25 mouse cellular contexts compared by ENCODE assay signal in the genomic region with DNA sequence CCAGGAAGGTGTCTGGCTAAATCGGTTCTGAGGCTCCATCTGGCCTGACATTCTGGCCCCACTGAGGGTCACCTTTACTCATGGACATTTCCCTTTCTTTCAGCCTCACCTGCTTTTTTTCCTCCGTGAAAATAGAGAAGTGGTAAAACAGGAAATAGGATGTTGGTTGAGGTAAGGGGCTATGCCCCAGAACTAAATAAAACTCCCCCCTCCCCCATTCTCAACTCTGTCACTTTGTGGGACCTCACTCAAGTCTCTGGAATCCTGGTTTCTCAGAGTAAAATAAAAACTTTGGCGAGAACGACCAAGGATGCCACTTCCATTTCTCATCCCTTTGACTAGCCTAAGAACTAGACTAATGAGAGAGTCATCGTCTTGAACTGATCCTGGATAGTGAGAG. TPM values are rescaled to one million over a fixed set of nuclear protein-coding genes. Genes with fewer than 3 reads are reported as not detected.
DNase-seq lines count a peak whose midpoint lies in the region; ATAC-seq and TF ChIP-seq lines count a peak whose summit lies in the region.
"Had no signal": no experiment of that assay in that cellular context is flagged by ENCODE, and none has a peak within 500 bp of the region (broad histone marks: within the 10 kb centered on the region; RNA-seq: fewer than 3 reads in every experiment).

No protein-coding gene starts in this region.

- H3K27me3 ChIP-seq in intestine, postnatal 0 days (replicated peaks; ENCODE audit: control insufficient read depth, insufficient read depth, low read length), result no peaks in the 10 kb centered on the region
- no peaks in the 10 kb centered on the region for H3K27me3 ChIP-seq in intestine, embryonic 16.5 days (replicated peaks; ENCODE audit: control insufficient read depth, insufficient read depth, low read length)
- H3K27me3 ChIP-seq in liver, postnatal 0 days (ENCODE audit: insufficient read depth, low read length), result no peaks in the 10 kb centered on the region
- H3K27me3 ChIP-seq in midbrain, embryonic 16.5 days (ENCODE audit: control insufficient read depth, insufficient read depth, low read depth, low read length), result no peaks in the 10 kb centered on the region
- H3K27me3 ChIP-seq: embryonic facial prominence, embryonic 15.5 days; forebrain, embryonic 12.5 days; heart, embryonic 13.5 days; limb, embryonic 13.5 days; midbrain, embryonic 13.5 days had no signal

- H3K4me1 ChIP-seq in intestine, postnatal 0 days (replicated peaks; ENCODE audit: control insufficient read depth, insufficient read depth, low read length), result no peaks in the 10 kb centered on the region
- H3K4me1 ChIP-seq in intestine, embryonic 16.5 days (ENCODE audit: control insufficient read depth, insufficient read depth, low read length), result no peaks in the 10 kb centered on the region
- H3K4me1 ChIP-seq in liver, postnatal 0 days (ENCODE audit: insufficient read depth), result no peaks in the 10 kb centered on the region; the same call in 1 of the 2 replicates
- H3K4me1 ChIP-seq in midbrain, embryonic 16.5 days (ENCODE audit: control insufficient read depth, insufficient read depth, low read length), result peaks cover 3% of the 10 kb centered on the region; the same call in 1 of the 2 replicates
- H3K4me1 ChIP-seq: embryonic facial prominence, embryonic 15.5 days; forebrain, embryonic 12.5 days; midbrain, embryonic 13.5 days had no signal

- 0 out of 2 replicates have a peak overlapping the region, but pooled peaks have one; percentile 9 for H3K4me2 ChIP-seq in intestine, postnatal 0 days (replicated peaks; ENCODE audit: low read depth)
- no peak overlapping the region for H3K4me2 ChIP-seq in intestine, embryonic 16.5 days (ENCODE audit: low read depth, low read length)
- peak overlapping the region; percentile 48 for H3K4me2 ChIP-seq in liver, postnatal 0 days (ENCODE audit: low read depth, low read length)
- H3K4me2 ChIP-seq in midbrain, embryonic 16.5 days (ENCODE audit: low read length), result no peak overlapping the region
- H3K4me2 ChIP-seq: embryonic facial prominence, embryonic 15.5 days; forebrain, embryonic 12.5 days; heart, embryonic 13.5 days; limb, embryonic 13.5 days; lung, embryonic 14.5 days; midbrain, embryonic 13.5 days had no signal

- no peak overlapping the region for H3K9ac ChIP-seq in intestine, postnatal 0 days (ENCODE audit: low read depth, low read length)
- H3K9ac ChIP-seq in intestine, embryonic 16.5 days (ENCODE audit: low read depth, low read length), result no peak overlapping the region
- no peak overlapping the region for H3K9ac ChIP-seq in liver, postnatal 0 days (replicated peaks)
- H3K9ac ChIP-seq in midbrain, embryonic 16.5 days (ENCODE audit: low read depth, low read length), result no peak overlapping the region
- H3K9ac ChIP-seq: embryonic facial prominence, embryonic 15.5 days; forebrain, embryonic 12.5 days; heart, embryonic 13.5 days; limb, embryonic 13.5 days; lung, embryonic 14.5 days; midbrain, embryonic 13.5 days had no signal

- no peak overlapping the region for H3K27ac ChIP-seq in intestine, postnatal 0 days (ENCODE audit: low read depth, low read length)
- no peak overlapping the region for H3K27ac ChIP-seq in intestine, embryonic 16.5 days (ENCODE audit: low read length)
- H3K27ac ChIP-seq in liver, postnatal 0 days (ENCODE audit: low read depth), result 0 out of 2 replicates have a peak overlapping the region, but pooled peaks have one; percentile 34
- H3K27ac ChIP-seq in midbrain, embryonic 16.5 days (ENCODE audit: low read length), result no peak overlapping the region
- H3K27ac ChIP-seq: embryonic facial prominence, embryonic 15.5 days; forebrain, embryonic 12.5 days; heart, embryonic 13.5 days; hindbrain, postnatal 0 days; layer of hippocampus, adult 2 months; limb, embryonic 13.5 days; macrophage; midbrain, embryonic 13.5 days had no signal

- WGBS in intestine, postnatal 0 days, result 59% methylated on average over 5 of the region's 5 CpGs
- WGBS in intestine, embryonic 16.5 days, result 59% methylated on average over 5 of the region's 5 CpGs
- 26% methylated on average over 5 of the region's 5 CpGs for WGBS in liver, postnatal 0 days (ENCODE audit: insufficient replicate concordance)
- 68% methylated on average over 5 of the region's 5 CpGs for WGBS in midbrain, embryonic 16.5 days

- ATAC-seq in intestine, postnatal 0 days, result no peak
- no peak for ATAC-seq in intestine, embryonic 16.5 days
- no peak for ATAC-seq in liver, postnatal 0 days
- no peak for ATAC-seq in midbrain, embryonic 16.5 days
- no peak for ATAC-seq in cerebellum, adult (ENCODE audit: insufficient number of reproducible peaks, low FRiP score, low TSS enrichment)
- ATAC-seq: hindbrain, postnatal 0 days; midbrain, embryonic 13.5 days had no signal

- no peaks in the 10 kb centered on the region for H3K36me3 ChIP-seq in intestine, postnatal 0 days (ENCODE audit: control insufficient read depth, insufficient read depth)
- no peaks in the 10 kb centered on the region for H3K36me3 ChIP-seq in intestine, embryonic 16.5 days (ENCODE audit: control insufficient read depth, insufficient read depth, low read length)
- H3K36me3 ChIP-seq in liver, postnatal 0 days (replicated peaks; ENCODE audit: insufficient read depth, low read length), result no peaks in the 10 kb centered on the region
- no peaks in the 10 kb centered on the region for H3K36me3 ChIP-seq in midbrain, embryonic 16.5 days (ENCODE audit: control insufficient read depth, insufficient read depth, low read length)
- H3K36me3 ChIP-seq: embryonic facial prominence, embryonic 15.5 days; forebrain, embryonic 12.5 days; heart, embryonic 13.5 days; limb, embryonic 13.5 days; midbrain, embryonic 13.5 days had no signal

- no peak for TF ChIP-seq CTCF in intestine, postnatal 0 days (IDR thresholded peaks at IDR 0.05; ENCODE audit: low read depth)
- TF ChIP-seq CTCF in liver, postnatal 0 days (IDR thresholded peaks at IDR 0.05; ENCODE audit: low read depth), result no peak

- H3K9me3 ChIP-seq in intestine, postnatal 0 days (ENCODE audit: control insufficient read depth), result no peaks in the 10 kb centered on the region
- no peaks in the 10 kb centered on the region for H3K9me3 ChIP-seq in intestine, embryonic 16.5 days (ENCODE audit: control insufficient read depth, low read length)
- no peaks in the 10 kb centered on the region for H3K9me3 ChIP-seq in liver, postnatal 0 days (ENCODE audit: low read length)
- no peaks in the 10 kb centered on the region for H3K9me3 ChIP-seq in midbrain, embryonic 16.5 days (replicated peaks; ENCODE audit: control insufficient read depth, low read length, poor library complexity, severe bottlenecking)
- H3K9me3 ChIP-seq: embryonic facial prominence, embryonic 15.5 days; forebrain, embryonic 12.5 days; heart, embryonic 13.5 days; limb, embryonic 13.5 days; midbrain, embryonic 13.5 days had no signal

- no peak overlapping the region for H3K4me3 ChIP-seq in intestine, postnatal 0 days (ENCODE audit: low read depth, low read length)
- H3K4me3 ChIP-seq in intestine, embryonic 16.5 days (ENCODE audit: low read length), result no peak overlapping the region
- H3K4me3 ChIP-seq in liver, postnatal 0 days (ENCODE audit: low read depth, low read length), result no peak overlapping the region
- H3K4me3 ChIP-seq in midbrain, embryonic 16.5 days (ENCODE audit: low read depth, low read length), result no peak overlapping the region
- H3K4me3 ChIP-seq: embryonic facial prominence, embryonic 15.5 days; forebrain, embryonic 12.5 days; heart, embryonic 13.5 days; layer of hippocampus, adult 2 months; limb, embryonic 13.5 days; midbrain, embryonic 13.5 days; myocyte had no signal

- DNase-seq in thymus, postnatal 14 days, result peak; percentile 52
- DNase-seq in thymus, postnatal 36 days, result no peak
- no peak for DNase-seq in liver, postnatal 0 days
- no peak for DNase-seq in gastrocnemius, adult 18-20 months (ENCODE audit: low spot score)
- DNase-seq: adrenal gland, adult 2 months; cerebellum, adult 11 months; cerebellum, postnatal 25 days; gastrocnemius, postnatal 10 days; kidney, adult 2 months; kidney, postnatal 14 days; layer of hippocampus, postnatal 36 days; lung, embryonic 14.5 days had no signal

- no peak for TF ChIP-seq EP300 in liver, postnatal 0 days (IDR thresholded peaks at IDR 0.05; ENCODE audit: low read depth)

RNA-seq across cellular contexts. Expression of gene Egr2, which starts 31.2 kb away (rescaled TPM):
- 0.60 TPM in 2 replicates for polyA plus RNA-seq in intestine, postnatal 0 days (2015; fragmentation: Nextera tagmentation; extraction: Ambion mirVana)
- 0.23 and 0.36 TPM in 2 replicates for polyA plus RNA-seq in intestine, embryonic 16.5 days (2015; fragmentation: Nextera tagmentation; extraction: Ambion mirVana)
- polyA plus RNA-seq in liver, postnatal 0 days (2015; fragmentation: Nextera tagmentation; extraction: Ambion mirVana), result 0.15 and 0.33 TPM in 2 replicates
- 1 to 10 TPM in 1 of 2 experiments, under 1 TPM in 1; 0.91 to 2.1 TPM for total RNA-seq in gastrocnemius, adult 18-20 months (2021)
- polyA plus RNA-seq in midbrain, embryonic 16.5 days (2015; fragmentation: Nextera tagmentation; extraction: Ambion mirVana), result 0.45 and 0.68 TPM in 2 replicates

RNA-seq across cellular contexts. Expression of gene Ado, which starts 44.7 kb away (rescaled TPM):
- polyA plus RNA-seq in intestine, postnatal 0 days (2015; fragmentation: Nextera tagmentation; extraction: Ambion mirVana), result 17.4 and 18.5 TPM in 2 replicates
- polyA plus RNA-seq in intestine, embryonic 16.5 days (2015; fragmentation: Nextera tagmentation; extraction: Ambion mirVana), result 43.2 and 43.5 TPM in 2 replicates
- polyA plus RNA-seq in liver, postnatal 0 days (2015; fragmentation: Nextera tagmentation; extraction: Ambion mirVana), result 9.9 and 10.8 TPM in 2 replicates
- 10 to 100 TPM; 22.8 to 25.1 TPM for total RNA-seq in gastrocnemius, adult 18-20 months (2021)
- 77.2 and 77.3 TPM in 2 replicates for polyA plus RNA-seq in midbrain, embryonic 16.5 days (2015; fragmentation: Nextera tagmentation; extraction: Ambion mirVana)

Comparison
In these comparisons a context has a peak if more than half of its experiments do, and no peak if none do; other contexts are left out.
1. H3K4me2 ChIP-seq: peak in intestine, postnatal 0 days (single experiment) and liver, postnatal 0 days (single experiment); none in intestine, embryonic 16.5 days (single experiment) and midbrain, embryonic 16.5 days (single experiment).